Mouse (Mus musculus): ENCODE data around the gene Cerk.

GRCm38 (mm10) chr15:86175253-86176050 is 10.5 kb downstream of the Cerk start:
- TF ChIP-seq POLR2A (IDR thresholded peaks at IDR 0.05; ENCODE audit: borderline replicate concordance, extremely low read depth, low read depth, low read length) (no peak), CTCF (IDR thresholded peaks at IDR 0.05; ENCODE audit: insufficient read depth, low read length) (no peak)

Data from lung, adult 2 months (tissue).